Mouse (Mus musculus) liver, embryonic 16.5 days (tissue): ENCODE data around the gene Hoxc5. TPM values are rescaled to one million over a fixed set of nuclear protein-coding genes. Genes with fewer than 3 reads are reported as not detected.

Experiments
- ATAC-seq: fragments of 200-750 bp; cut with Nextera tagmentation; 2 replicates; pipeline ENCODE4 v1.8.0; 2017; ENCODE audit warnings: low read depth, mild to moderate bottlenecking, moderate number of reproducible peaks, moderate library complexity
- H3K27ac ChIP-seq: fragments of 300-500 bp; sonication (generic); 2 replicates; pipeline ENCODE4 v1.5.1; 2014; ENCODE audit warnings: mild to moderate bottlenecking, low read length
- H3K27me3 ChIP-seq: fragments of 300-500 bp; sonication (generic); 2 replicates; pipeline ENCODE4 v1.6.1; 2014; ENCODE audit warnings: low read depth, low read length, mixed read lengths; ENCODE audit not compliant: control insufficient read depth, insufficient read depth
- H3K36me3 ChIP-seq: fragments of 300-500 bp; sonication (generic); 2 replicates; pipeline ENCODE4 v1.6.1; 2014; ENCODE audit warnings: mild to moderate bottlenecking; ENCODE audit not compliant: control insufficient read depth, insufficient read depth
- H3K4me1 ChIP-seq: fragments of 300-500 bp; sonication (generic); 2 replicates; pipeline ENCODE4 v1.6.1; 2014; ENCODE audit warnings: low read depth, low read length, mixed read lengths; ENCODE audit not compliant: control insufficient read depth
- H3K4me2 ChIP-seq: fragments of 300-500 bp; sonication (generic); 2 replicates; pipeline ENCODE4 v1.6.1; 2014; ENCODE audit warnings: low read depth, low read length, mixed read lengths
- H3K4me3 ChIP-seq: fragments of 300-500 bp; sonication (generic); 2 replicates; pipeline ENCODE4 v1.5.1; 2014; ENCODE audit warnings: low read depth, mild to moderate bottlenecking, low read length
- H3K9ac ChIP-seq: fragments of 300-500 bp; sonication (generic); 2 replicates; pipeline ENCODE4 v1.6.1; 2014; ENCODE audit warnings: low read depth, low read length
- H3K9me3 ChIP-seq: fragments of 300-500 bp; sonication (generic); replicated peaks from 2 replicates; pipeline ENCODE4 v1.6.1; 2016; ENCODE audit warnings: low read length; ENCODE audit not compliant: control insufficient read depth
- WGBS: fragments of 180-500 bp; shearing (Covaris S2); extraction: QIAGEN DNeasy Blood & Tissue Kit; methylation state at CpG from one replicate; pipeline ENCODE4 v1.1.7; 2014; ENCODE audit not compliant: insufficient replicate concordance; 5-methylcytosine and 5-hydroxymethylcytosine counted together
- polyA plus RNA-seq: library from polyadenylated mRNA; unstranded; fragments of >200 nt; fragmentation: Nextera tagmentation; extraction: Ambion mirVana; gene quantifications from 2 replicates; pipeline ENCODE4 v1.2.1, GENCODE M21; 2015

Hoxc5 gene
- polyA plus RNA-seq, 1 experiment from 2014 or later = 0.09 TPM

DNA sequence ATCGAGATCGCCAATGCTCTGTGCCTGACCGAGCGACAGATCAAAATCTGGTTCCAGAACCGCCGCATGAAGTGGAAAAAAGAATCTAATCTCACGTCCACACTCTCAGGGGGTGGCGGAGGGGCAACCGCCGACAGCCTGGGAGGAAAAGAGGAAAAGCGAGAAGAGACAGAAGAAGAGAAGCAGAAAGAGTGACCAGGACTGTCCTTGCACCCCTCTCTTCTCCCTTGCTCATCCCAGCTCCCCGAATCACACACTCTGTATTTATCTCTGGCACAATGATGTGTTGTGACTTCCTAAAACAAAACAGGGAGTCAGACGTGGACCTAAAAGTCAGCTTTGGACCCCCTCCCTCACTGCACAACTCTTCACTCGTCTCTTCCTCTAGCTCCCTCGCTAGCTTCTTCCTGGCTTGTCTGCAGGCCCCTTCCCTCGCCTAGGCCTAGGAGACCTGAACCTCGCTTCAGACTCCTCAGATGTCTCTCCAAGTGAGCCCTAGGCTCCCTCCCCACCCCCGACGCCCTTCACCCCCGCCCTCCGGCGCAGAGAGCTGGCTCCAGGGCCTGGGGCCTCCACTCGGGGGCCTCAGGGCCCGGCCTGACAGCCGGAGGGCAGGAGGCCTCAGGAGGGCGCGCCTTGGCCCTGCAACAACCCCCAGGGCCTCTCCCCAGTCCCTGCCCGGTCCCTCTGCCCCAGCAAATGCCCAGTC, 43.8 kb downstream of the Hoxc5 start:
- Histone ChIP-seq H3K27ac (no peak overlapping the region), H3K9ac (no peak overlapping the region), H3K4me2 (no peak overlapping the region), H3K9me3 (no peaks in the 10 kb centered on the region), H3K4me1 (no peaks in the 10 kb centered on the region), H3K27me3 (peaks cover 97% of the 10 kb centered on the region), H3K4me3 (no peak overlapping the region), H3K36me3 (no peaks in the 10 kb centered on the region)
- WGBS = 3% methylated on average over 28 of the region's 28 CpGs
- no peak for ATAC-seq

DNA sequence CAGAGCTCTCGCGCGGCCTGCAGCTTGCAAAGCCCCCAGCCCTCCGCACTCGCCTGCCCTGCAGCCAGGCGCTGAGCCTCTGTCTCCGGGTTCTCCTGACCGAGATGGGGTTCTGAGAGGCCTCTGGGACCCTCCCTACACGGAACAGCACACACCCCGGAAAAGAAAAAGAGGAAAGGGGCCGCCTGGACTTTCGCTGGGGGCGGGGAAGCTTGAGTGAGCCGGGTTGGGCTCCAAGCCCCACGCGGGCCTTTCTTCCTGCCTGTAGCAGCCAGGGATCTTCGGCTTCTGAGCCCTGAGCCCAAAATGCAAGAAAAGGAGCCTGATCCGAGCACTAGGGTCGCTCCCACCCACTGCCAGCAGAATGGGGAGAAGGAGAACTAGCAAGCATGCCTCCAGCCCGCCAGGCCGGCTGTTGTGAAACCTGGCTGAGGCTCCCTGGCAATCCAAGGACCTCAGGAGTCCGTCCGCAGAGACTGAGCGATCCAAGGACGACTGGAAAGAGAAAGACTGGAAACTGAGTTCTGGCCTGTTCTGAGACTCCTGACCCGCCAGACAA, 44.8 kb downstream of the Hoxc5 start:
- no peaks in the 10 kb centered on the region for H3K9me3 ChIP-seq
- no peak overlapping the region for H3K4me2 ChIP-seq
- 6% methylated on average over 26 of the region's 26 CpGs for WGBS
- peaks cover 97% of the 10 kb centered on the region for H3K27me3 ChIP-seq
- no peaks in the 10 kb centered on the region for H3K36me3 ChIP-seq
- no peak for ATAC-seq
- no peak overlapping the region for H3K27ac ChIP-seq
- H3K4me3 ChIP-seq = no peak overlapping the region
- no peak overlapping the region for H3K9ac ChIP-seq
- no peaks in the 10 kb centered on the region for H3K4me1 ChIP-seq

- H3K4me3 ChIP-seq = no peak overlapping the region
- H3K27ac ChIP-seq = no peak overlapping the region
- no peak overlapping the region for H3K9ac ChIP-seq
- H3K9me3 ChIP-seq = no peaks in the 10 kb centered on the region
- H3K36me3 ChIP-seq = no peaks in the 10 kb centered on the region
- H3K4me1 ChIP-seq = no peaks in the 10 kb centered on the region
- 4% methylated on average over 17 of the region's 17 CpGs for WGBS
- H3K4me2 ChIP-seq = 0 out of 2 replicates have a peak overlapping the region, but pooled peaks have one; percentile 6
- no peak for ATAC-seq
- peaks cover 97% of the 10 kb centered on the region for H3K27me3 ChIP-seq
Measured at GRCm38 (mm10) chr15:103013238-103013984, 46.2 kb downstream of the Hoxc5 start.

DNA sequence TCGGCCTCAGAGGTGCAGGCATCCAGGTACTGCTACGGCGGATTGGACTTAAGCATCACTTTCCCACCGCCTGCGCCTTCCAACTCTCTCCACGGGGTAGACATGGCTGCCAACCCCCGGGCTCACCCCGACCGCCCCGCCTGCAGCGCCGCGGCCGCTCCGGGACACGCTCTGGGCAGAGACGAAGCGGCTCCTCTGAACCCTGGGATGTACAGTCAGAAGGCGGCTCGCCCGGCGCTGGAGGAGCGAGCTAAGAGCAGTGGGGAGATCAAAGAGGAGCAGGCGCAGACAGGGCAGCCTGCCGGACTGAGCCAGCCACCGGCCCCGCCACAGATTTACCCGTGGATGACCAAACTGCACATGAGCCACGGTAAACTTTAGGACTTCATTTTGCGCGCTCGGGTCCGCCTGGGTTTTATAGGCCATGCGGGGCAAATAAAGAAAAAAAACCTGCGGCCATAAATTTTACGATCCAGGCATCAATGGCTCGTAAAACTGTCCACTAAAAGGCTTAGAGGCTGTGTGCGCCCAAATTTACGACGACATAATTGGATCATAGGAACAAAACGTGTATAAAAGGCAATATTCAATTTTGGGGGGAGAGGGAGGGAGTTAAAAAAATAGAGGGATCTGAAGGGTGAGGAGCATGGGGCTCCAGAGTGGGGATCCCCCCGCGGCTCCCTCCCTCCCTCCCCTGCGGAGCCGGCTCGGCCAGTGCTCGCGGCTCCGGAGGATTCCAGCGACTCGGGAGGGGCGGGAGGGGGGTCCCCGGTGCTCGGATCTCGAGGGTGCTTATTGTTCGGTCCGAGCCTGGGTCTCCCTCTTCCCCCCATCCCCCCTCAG, 47.1 kb downstream of the Hoxc5 start:
- Histone ChIP-seq H3K27ac (no peak overlapping the region), H3K4me2 (0 out of 2 replicates have a peak overlapping the region, but pooled peaks have one; percentile 6)
- no peak for ATAC-seq

DNA sequence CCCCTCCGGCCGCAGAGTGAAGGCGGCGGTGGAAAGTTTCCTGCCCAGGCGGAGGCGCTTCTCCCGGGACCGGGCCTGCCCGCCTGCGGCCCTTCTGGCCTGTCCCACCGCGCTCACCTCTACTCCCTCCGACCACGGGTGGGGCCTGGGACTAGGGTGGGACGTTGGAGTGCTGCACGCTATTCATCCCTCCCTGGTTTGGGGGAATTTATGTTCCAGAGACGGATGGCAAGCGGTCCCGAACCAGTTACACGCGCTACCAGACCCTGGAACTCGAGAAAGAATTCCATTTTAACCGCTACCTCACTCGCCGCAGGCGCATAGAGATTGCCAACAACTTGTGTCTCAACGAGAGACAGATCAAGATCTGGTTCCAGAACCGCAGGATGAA, 47.8 kb downstream of the Hoxc5 start:
- Histone ChIP-seq H3K36me3 (no peaks in the 10 kb centered on the region), H3K27me3 (peaks cover 96% of the 10 kb centered on the region), H3K4me1 (no peaks in the 10 kb centered on the region), H3K9me3 (no peaks in the 10 kb centered on the region), H3K4me3 (no peak overlapping the region), H3K9ac (no peak overlapping the region), H3K27ac (no peak overlapping the region), H3K4me2 (no peak overlapping the region)
- 3% methylated on average over 23 of the region's 28 CpGs for WGBS
- no peak for ATAC-seq

More for the DNA sequence above, 47.1 kb downstream of the Hoxc5 start:
- Histone ChIP-seq H3K9me3 (no peaks in the 10 kb centered on the region), H3K4me3 (no peak overlapping the region), H3K4me1 (no peaks in the 10 kb centered on the region), H3K9ac (no peak overlapping the region), H3K27me3 (peaks cover 96% of the 10 kb centered on the region), H3K36me3 (no peaks in the 10 kb centered on the region)
- 2% methylated on average over 49 of the region's 57 CpGs for WGBS

- no peak for ATAC-seq
- Histone ChIP-seq H3K27ac (no peak overlapping the region), H3K36me3 (no peaks in the 10 kb centered on the region), H3K9me3 (no peaks in the 10 kb centered on the region), H3K4me2 (no peak overlapping the region), H3K4me1 (no peaks in the 10 kb centered on the region), H3K9ac (no peak overlapping the region), H3K4me3 (no peak overlapping the region), H3K27me3 (peaks cover 96% of the 10 kb centered on the region)
- 9% methylated on average over 19 of the region's 19 CpGs for WGBS
Measured at GRCm38 (mm10) chr15:103015406-103016166, 48.3 kb downstream of the Hoxc5 start.

GRCm38 (mm10) chr15:103018636-103019035, 51.4 kb downstream of the Hoxc5 start, which contains the start of gene Hoxc4:
Gene Hoxc4 (plus strand): TSS chr15:103018934.
- Histone ChIP-seq H3K4me3 (no peak within 1 kb of the TSS), H3K27me3 (peaks cover 92% of the 10 kb centered on the region), H3K9me3 (no peaks in the 10 kb centered on the region), H3K27ac (no peak within 1 kb of the TSS), H3K4me2 (no peak within 1 kb of the TSS), H3K4me1 (no peaks in the 10 kb centered on the region), H3K36me3 (no peaks in the 10 kb centered on the region), H3K9ac (no peak within 1 kb of the TSS)
- WGBS = 34% methylated on average over 9 of the region's 9 CpGs
- ATAC-seq = no peak

GRCm38 (mm10) chr15:103020899-103021418, 53.7 kb downstream of the Hoxc5 start:
- no peaks in the 10 kb centered on the region for H3K36me3 ChIP-seq
- no peaks in the 10 kb centered on the region for H3K9me3 ChIP-seq
- H3K27ac ChIP-seq = no peak overlapping the region
- H3K4me2 ChIP-seq = no peak overlapping the region
- 5% methylated on average over 8 of the region's 8 CpGs for WGBS
- no peak for ATAC-seq
- no peak overlapping the region for H3K4me3 ChIP-seq
- H3K27me3 ChIP-seq = peaks cover 85% of the 10 kb centered on the region
- H3K9ac ChIP-seq = no peak overlapping the region
- no peaks in the 10 kb centered on the region for H3K4me1 ChIP-seq
